Mouse (Mus musculus): ENCODE data around the gene Slc25a45. TPM values are rescaled to one million over a fixed set of nuclear protein-coding genes. Genes with fewer than 3 reads are reported as not detected.
A peak's percentile ranks its signal among the peaks of the same experiment; 100 is the strongest.

The Slc25a45 gene
- polyA plus RNA-seq, 1 experiment from 2014 or later: 1.8 TPM

GRCm38 (mm10) chr19:5848826-5849672, 28.6 kb upstream of the Slc25a45 start:
- Histone ChIP-seq H3K27me3 (ENCODE audit: control insufficient read depth, insufficient read depth, low read length) (no peaks in the 10 kb centered on the region), H3K4me3 (ENCODE audit: low read depth, low read length) (no peak overlapping the region), H3K4me1 (ENCODE audit: control insufficient read depth, insufficient read depth, low read length) (peaks cover 46% of the 10 kb centered on the region), H3K4me2 (replicated peaks; ENCODE audit: low read depth, low read length) (peak overlapping the region; percentile 33), H3K36me3 (ENCODE audit: control insufficient read depth, insufficient read depth, low read length) (peaks cover 10% of the 10 kb centered on the region; the same call in 1 of the 2 replicates), H3K9ac (replicated peaks; ENCODE audit: low read depth, low read length) (peak overlapping the region; percentile 29), H3K27ac (ENCODE audit: low read length) (peak overlapping the region; percentile 99), H3K9me3 (ENCODE audit: control insufficient read depth, low read depth, low read length) (no peaks in the 10 kb centered on the region)
- 26% methylated on average over 13 of the region's 13 CpGs for WGBS
- ATAC-seq (ENCODE audit: insufficient number of reproducible peaks, insufficient read depth, low FRiP score, low read depth): no peak

GRCm38 (mm10) chr19:5849843-5850527, 27.6 kb upstream of the Slc25a45 start:
- no peak overlapping the region for H3K9ac ChIP-seq (replicated peaks; ENCODE audit: low read depth, low read length)

GRCm38 (mm10) chr19:5850860-5851259, 26.7 kb upstream of the Slc25a45 start:
- H3K4me1 ChIP-seq (ENCODE audit: control insufficient read depth, insufficient read depth, low read length): peaks cover 34% of the 10 kb centered on the region
- H3K27me3 ChIP-seq (ENCODE audit: control insufficient read depth, insufficient read depth, low read length): no peaks in the 10 kb centered on the region
- H3K36me3 ChIP-seq (ENCODE audit: control insufficient read depth, insufficient read depth, low read length): peaks cover 10% of the 10 kb centered on the region; the same call in 1 of the 2 replicates
- H3K9ac ChIP-seq (replicated peaks; ENCODE audit: low read depth, low read length): no peak overlapping the region
- H3K4me3 ChIP-seq (ENCODE audit: low read depth, low read length): no peak overlapping the region
- no peak for ATAC-seq (ENCODE audit: insufficient number of reproducible peaks, insufficient read depth, low FRiP score, low read depth)
- H3K27ac ChIP-seq (ENCODE audit: low read length): no peak overlapping the region
- H3K9me3 ChIP-seq (ENCODE audit: control insufficient read depth, low read depth, low read length): no peaks in the 10 kb centered on the region
- no peak overlapping the region for H3K4me2 ChIP-seq (replicated peaks; ENCODE audit: low read depth, low read length)
- 79% methylated on average over 3 of the region's 3 CpGs for WGBS

More at GRCm38 (mm10) chr19:5849843-5850527, 27.6 kb upstream of the Slc25a45 start:
- WGBS: 23% methylated on average over 11 of the region's 11 CpGs
- H3K9me3 ChIP-seq (ENCODE audit: control insufficient read depth, low read depth, low read length): no peaks in the 10 kb centered on the region
- peaks cover 10% of the 10 kb centered on the region; the same call in 1 of the 2 replicates for H3K36me3 ChIP-seq (ENCODE audit: control insufficient read depth, insufficient read depth, low read length)
- H3K4me1 ChIP-seq (ENCODE audit: control insufficient read depth, insufficient read depth, low read length): peaks cover 37% of the 10 kb centered on the region
- no peak overlapping the region for H3K4me2 ChIP-seq (replicated peaks; ENCODE audit: low read depth, low read length)
- no peak overlapping the region for H3K4me3 ChIP-seq (ENCODE audit: low read depth, low read length)
- peak overlapping the region; percentile 48; the same call in 1 of the 2 replicates for H3K27ac ChIP-seq (ENCODE audit: low read length)
- H3K27me3 ChIP-seq (ENCODE audit: control insufficient read depth, insufficient read depth, low read length): no peaks in the 10 kb centered on the region
- ATAC-seq (ENCODE audit: insufficient number of reproducible peaks, insufficient read depth, low FRiP score, low read depth): peak; percentile 12; the same call in 1 of the 2 replicates

GRCm38 (mm10) chr19:5851481-5851971, 26.1 kb upstream of the Slc25a45 start:
- peaks cover 10% of the 10 kb centered on the region; the same call in 1 of the 2 replicates for H3K36me3 ChIP-seq (ENCODE audit: control insufficient read depth, insufficient read depth, low read length)
- H3K27me3 ChIP-seq (ENCODE audit: control insufficient read depth, insufficient read depth, low read length): no peaks in the 10 kb centered on the region
- H3K4me1 ChIP-seq (ENCODE audit: control insufficient read depth, insufficient read depth, low read length): peaks cover 31% of the 10 kb centered on the region
- no peak overlapping the region for H3K4me2 ChIP-seq (replicated peaks; ENCODE audit: low read depth, low read length)
- 69% methylated on average over 5 of the region's 5 CpGs for WGBS
- no peak overlapping the region for H3K9ac ChIP-seq (replicated peaks; ENCODE audit: low read depth, low read length)
- H3K27ac ChIP-seq (ENCODE audit: low read length): peak overlapping the region; percentile 52
- no peaks in the 10 kb centered on the region for H3K9me3 ChIP-seq (ENCODE audit: control insufficient read depth, low read depth, low read length)
- no peak overlapping the region for H3K4me3 ChIP-seq (ENCODE audit: low read depth, low read length)
- no peak for ATAC-seq (ENCODE audit: insufficient number of reproducible peaks, insufficient read depth, low FRiP score, low read depth)

GRCm38 (mm10) chr19:5852035-5852722, 25.4 kb upstream of the Slc25a45 start:
- Histone ChIP-seq H3K4me2 (replicated peaks; ENCODE audit: low read depth, low read length) (no peak overlapping the region), H3K9ac (replicated peaks; ENCODE audit: low read depth, low read length) (no peak overlapping the region), H3K27me3 (ENCODE audit: control insufficient read depth, insufficient read depth, low read length) (no peaks in the 10 kb centered on the region), H3K27ac (ENCODE audit: low read length) (peak overlapping the region; percentile 52; the same call in 1 of the 2 replicates), H3K4me1 (ENCODE audit: control insufficient read depth, insufficient read depth, low read length) (peaks cover 26% of the 10 kb centered on the region), H3K9me3 (ENCODE audit: control insufficient read depth, low read depth, low read length) (no peaks in the 10 kb centered on the region), H3K36me3 (ENCODE audit: control insufficient read depth, insufficient read depth, low read length) (peaks cover 10% of the 10 kb centered on the region; the same call in 1 of the 2 replicates), H3K4me3 (ENCODE audit: low read depth, low read length) (no peak overlapping the region)
- ATAC-seq (ENCODE audit: insufficient number of reproducible peaks, insufficient read depth, low FRiP score, low read depth): no peak
- 76% methylated on average over 12 of the region's 12 CpGs for WGBS

GRCm38 (mm10) chr19:5856604-5857003, 21.0 kb upstream of the Slc25a45 start:
- H3K4me2 ChIP-seq (replicated peaks; ENCODE audit: low read depth, low read length): no peak overlapping the region
- peaks cover 33% of the 10 kb centered on the region for H3K36me3 ChIP-seq (ENCODE audit: control insufficient read depth, insufficient read depth, low read length)
- no peaks in the 10 kb centered on the region for H3K27me3 ChIP-seq (ENCODE audit: control insufficient read depth, insufficient read depth, low read length)
- ATAC-seq (ENCODE audit: insufficient number of reproducible peaks, insufficient read depth, low FRiP score, low read depth): no peak
- no peak overlapping the region for H3K9ac ChIP-seq (replicated peaks; ENCODE audit: low read depth, low read length)
- no peak overlapping the region for H3K4me3 ChIP-seq (ENCODE audit: low read depth, low read length)
- no peak overlapping the region for H3K27ac ChIP-seq (ENCODE audit: low read length)
- WGBS: 87% methylated on average over 9 of the region's 9 CpGs
- H3K4me1 ChIP-seq (ENCODE audit: control insufficient read depth, insufficient read depth, low read length): peaks cover 3% of the 10 kb centered on the region; the same call in 1 of the 2 replicates
- H3K9me3 ChIP-seq (ENCODE audit: control insufficient read depth, low read depth, low read length): no peaks in the 10 kb centered on the region

- Histone ChIP-seq H3K9ac (replicated peaks; ENCODE audit: low read depth, low read length) (no peak overlapping the region), H3K36me3 (ENCODE audit: control insufficient read depth, insufficient read depth, low read length) (peaks cover 46% of the 10 kb centered on the region), H3K4me2 (replicated peaks; ENCODE audit: low read depth, low read length) (no peak overlapping the region), H3K27me3 (ENCODE audit: control insufficient read depth, insufficient read depth, low read length) (no peaks in the 10 kb centered on the region), H3K9me3 (ENCODE audit: control insufficient read depth, low read depth, low read length) (no peaks in the 10 kb centered on the region), H3K4me3 (ENCODE audit: low read depth, low read length) (no peak overlapping the region), H3K4me1 (ENCODE audit: control insufficient read depth, insufficient read depth, low read length) (no peaks in the 10 kb centered on the region), H3K27ac (ENCODE audit: low read length) (no peak overlapping the region)
- 94% methylated on average over 14 of the region's 14 CpGs for WGBS
- no peak for ATAC-seq (ENCODE audit: insufficient number of reproducible peaks, insufficient read depth, low FRiP score, low read depth)
Observed at GRCm38 (mm10) chr19:5862335-5863085, 15.1 kb upstream of the Slc25a45 start.

Data from stomach, embryonic 14.5 days (tissue).